ENCODE assay signal across 11 mouse cellular contexts in genomic region chr19:53066934-53067333, GRCm38 (mm10). TPM values are rescaled to one million over a fixed set of nuclear protein-coding genes. Genes with fewer than 3 reads are reported as not detected.
DNase-seq lines count a peak whose midpoint lies in the region; ATAC-seq and TF ChIP-seq lines count a peak whose summit lies in the region.
"Had no signal": no experiment of that assay in that cellular context is flagged by ENCODE, and none has a peak within 500 bp of the region (broad histone marks: within the 10 kb centered on the region; RNA-seq: fewer than 3 reads in every experiment).

No protein-coding gene starts in this region.

- no peaks in the 10 kb centered on the region for H3K27me3 ChIP-seq in heart, embryonic 15.5 days
- H3K27me3 ChIP-seq in limb, embryonic 10.5 days (ENCODE audit: low read depth, poor library complexity, severe bottlenecking) = no peaks in the 10 kb centered on the region
- H3K27me3 ChIP-seq in midbrain, postnatal 0 days (ENCODE audit: insufficient read depth, low read length) = no peaks in the 10 kb centered on the region
- H3K27me3 ChIP-seq in midbrain, embryonic 11.5 days (ENCODE audit: control insufficient read depth, insufficient read depth, low read length) = no peaks in the 10 kb centered on the region
- H3K27me3 ChIP-seq: midbrain, embryonic 12.5 days had no signal

- no peak for TF ChIP-seq CTCF in midbrain, postnatal 0 days (IDR thresholded peaks at IDR 0.05)

- no peak overlapping the region for H3K4me3 ChIP-seq in heart, embryonic 15.5 days
- H3K4me3 ChIP-seq in limb, embryonic 10.5 days = peak overlapping the region; percentile 7; the same call in 1 of the 2 replicates
- H3K4me3 ChIP-seq in midbrain, postnatal 0 days (ENCODE audit: low read depth, low read length) = no peak overlapping the region
- no peak overlapping the region for H3K4me3 ChIP-seq in midbrain, embryonic 11.5 days (ENCODE audit: low read depth, low read length)
- H3K4me3 ChIP-seq: erythroblast, embryonic 14.5 days; midbrain, embryonic 12.5 days had no signal

- peak overlapping the region; percentile 23 for H3K4me2 ChIP-seq in heart, embryonic 15.5 days
- no peak overlapping the region for H3K4me2 ChIP-seq in midbrain, postnatal 0 days (ENCODE audit: low read depth, low read length, poor library complexity, severe bottlenecking)
- H3K4me2 ChIP-seq in midbrain, embryonic 11.5 days = no peak overlapping the region
- H3K4me2 ChIP-seq: midbrain, embryonic 12.5 days had no signal

- no peaks in the 10 kb centered on the region for H3K9me3 ChIP-seq in heart, embryonic 15.5 days (replicated peaks)
- H3K9me3 ChIP-seq in limb, embryonic 10.5 days (replicated peaks) = no peaks in the 10 kb centered on the region
- no peaks in the 10 kb centered on the region for H3K9me3 ChIP-seq in midbrain, postnatal 0 days (ENCODE audit: low read length)
- H3K9me3 ChIP-seq in midbrain, embryonic 11.5 days (ENCODE audit: control insufficient read depth, low read length) = no peaks in the 10 kb centered on the region
- H3K9me3 ChIP-seq: midbrain, embryonic 12.5 days had no signal

- peak; percentile 85 for DNase-seq in 3134 (ENCODE audit: extremely low read depth, insufficient read length, low spot score)
- DNase-seq in embryo, embryonic 10.5 days (ENCODE audit: low spot score) = peak; percentile 55
- DNase-seq in limb, embryonic 10.5 days (ENCODE audit: low spot score) = no peak
- DNase-seq in midbrain, postnatal 0 days (ENCODE audit: low spot score) = no peak
- DNase-seq in midbrain, embryonic 11.5 days (ENCODE audit: low spot score, missing footprints) = no peak
- no peak for DNase-seq in thymus, postnatal 36 days
- DNase-seq: thymus, postnatal 4 days had no signal

- peak overlapping the region; percentile 64 for H3K27ac ChIP-seq in heart, embryonic 15.5 days
- H3K27ac ChIP-seq in limb, embryonic 10.5 days = peak overlapping the region; percentile 11; the same call in 1 of the 2 replicates
- H3K27ac ChIP-seq in midbrain, postnatal 0 days (ENCODE audit: low read depth, low read length) = no peak overlapping the region
- no peak overlapping the region for H3K27ac ChIP-seq in midbrain, embryonic 11.5 days (ENCODE audit: low read depth, low read length)
- H3K27ac ChIP-seq: midbrain, embryonic 12.5 days had no signal

- no peaks in the 10 kb centered on the region for H3K36me3 ChIP-seq in heart, embryonic 15.5 days
- H3K36me3 ChIP-seq in limb, embryonic 10.5 days = no peaks in the 10 kb centered on the region
- H3K36me3 ChIP-seq in midbrain, postnatal 0 days (ENCODE audit: insufficient read depth, low read length) = no peaks in the 10 kb centered on the region
- H3K36me3 ChIP-seq in midbrain, embryonic 11.5 days (ENCODE audit: control insufficient read depth, insufficient read depth, low read length) = no peaks in the 10 kb centered on the region
- H3K36me3 ChIP-seq: midbrain, embryonic 12.5 days had no signal

- 0 out of 2 replicates have a peak, but pooled peaks have one; percentile 51 for ATAC-seq in heart, embryonic 15.5 days (replicated peaks; ENCODE audit: insufficient number of reproducible peaks, insufficient read depth, low FRiP score, low read depth)
- ATAC-seq in cerebellum, adult (ENCODE audit: insufficient number of reproducible peaks, low FRiP score, low TSS enrichment) = no peak
- no peak for ATAC-seq in midbrain, postnatal 0 days (ENCODE audit: low FRiP score)
- no peak for ATAC-seq in midbrain, embryonic 11.5 days (ENCODE audit: low FRiP score)

- 38% methylated on average over 10 of the region's 10 CpGs for WGBS in heart, embryonic 15.5 days
- 46% methylated on average over 10 of the region's 10 CpGs for WGBS in limb, embryonic 10.5 days
- 66% methylated on average over 10 of the region's 10 CpGs for WGBS in midbrain, postnatal 0 days
- 60% methylated on average over 10 of the region's 10 CpGs for WGBS in midbrain, embryonic 11.5 days

- peaks cover 20% of the 10 kb centered on the region for H3K4me1 ChIP-seq in heart, embryonic 15.5 days (replicated peaks)
- H3K4me1 ChIP-seq in limb, embryonic 10.5 days = peaks cover 36% of the 10 kb centered on the region
- H3K4me1 ChIP-seq in midbrain, postnatal 0 days (ENCODE audit: insufficient read depth, low read length) = no peaks in the 10 kb centered on the region; the same call in 1 of the 2 replicates
- H3K4me1 ChIP-seq in midbrain, embryonic 11.5 days (ENCODE audit: control insufficient read depth, insufficient read depth, low read length) = no peaks in the 10 kb centered on the region
- H3K4me1 ChIP-seq: midbrain, embryonic 12.5 days had no signal

- no peak overlapping the region for H3K9ac ChIP-seq in heart, embryonic 15.5 days
- H3K9ac ChIP-seq in midbrain, postnatal 0 days (replicated peaks; ENCODE audit: low read length, poor library complexity, severe bottlenecking) = no peak overlapping the region
- H3K9ac ChIP-seq in midbrain, embryonic 11.5 days (ENCODE audit: low read length) = no peak overlapping the region
- H3K9ac ChIP-seq: midbrain, embryonic 12.5 days had no signal

RNA-seq across cellular contexts. Expression of gene Xpnpep1, which starts 26.9 kb away (rescaled TPM):
- polyA plus RNA-seq in heart, embryonic 15.5 days (2015; fragmentation: Nextera tagmentation; extraction: Ambion mirVana) = 128 and 135 TPM in 2 replicates
- 138 and 152 TPM in 2 replicates for polyA plus RNA-seq in limb, embryonic 10.5 days (2016; fragmentation: Nextera tagmentation; extraction: Ambion mirVana)
- 74.8 and 91.0 TPM in 2 replicates for total RNA-seq in midbrain, postnatal 0 days (2014; rRNA removed)
- 108 and 110 TPM in 2 replicates for polyA plus RNA-seq in midbrain, postnatal 0 days (2015; fragmentation: Nextera tagmentation; extraction: Ambion mirVana)
- polyA plus RNA-seq in midbrain, embryonic 11.5 days (2014; fragmentation: Nextera tagmentation; extraction: Ambion mirVana) = 148 and 150 TPM in 2 replicates

Comparison
In these comparisons a context has a peak if more than half of its experiments do, and no peak if none do; other contexts are left out.
1. DNase-seq: peak in 3134 (single experiment) and embryo, embryonic 10.5 days (single experiment); none in limb, embryonic 10.5 days (single experiment), midbrain, postnatal 0 days (single experiment), midbrain, embryonic 11.5 days (single experiment) and thymus, postnatal 36 days (0 of 2).
2. H3K27ac ChIP-seq: peak in heart, embryonic 15.5 days (single experiment) and limb, embryonic 10.5 days (single experiment); none in midbrain, postnatal 0 days (single experiment) and midbrain, embryonic 11.5 days (single experiment).